Mouse (Mus musculus) urinary bladder, postnatal 36 days (tissue): ENCODE data around the gene Zdhhc1.

Experiments used
- DNase-seq, 2 experiments: peaks; one replicate each; pipeline ENCODE4 v3.0.0; 2022; ENCODE audit warnings: low spot score in 2 of 2, mixed read lengths in 1 of 2

The Zdhhc1 gene

DNA sequence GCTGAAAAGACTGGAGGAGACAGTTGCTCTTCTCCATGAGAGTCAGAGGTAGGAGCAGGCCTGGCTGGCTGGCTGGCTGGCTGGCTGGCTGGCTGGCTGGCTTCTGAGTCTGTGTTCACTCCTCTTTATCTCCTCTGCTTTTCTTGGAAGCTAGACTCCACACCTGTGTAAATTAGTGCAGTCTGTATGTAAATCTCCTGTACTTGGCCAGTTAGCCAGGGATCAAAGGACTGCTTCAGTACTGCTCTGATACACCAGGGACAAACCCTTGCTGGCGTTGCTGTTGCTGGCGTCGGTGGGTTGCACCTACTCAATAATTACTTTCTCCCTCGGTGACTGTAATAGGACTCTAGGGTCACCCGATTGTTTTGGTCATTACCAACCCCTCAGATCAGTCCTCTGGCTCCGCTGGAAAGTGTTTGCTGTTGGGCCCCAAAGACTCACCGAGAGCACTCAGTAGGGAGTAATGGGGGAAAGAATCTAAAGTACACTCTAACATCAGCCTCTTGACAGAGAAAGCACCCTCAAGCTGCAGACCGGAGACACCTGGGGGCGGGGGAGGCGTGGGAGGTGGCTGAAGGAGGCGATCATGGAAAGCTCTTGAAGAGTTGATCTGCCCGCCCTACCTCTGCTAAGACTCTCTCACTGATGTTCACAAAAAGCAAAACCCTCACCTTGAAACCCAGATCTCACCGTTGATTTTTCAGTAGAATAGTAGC lies 35.5 kb downstream of the Zdhhc1 start:
- DNase-seq, result no peak

DNA sequence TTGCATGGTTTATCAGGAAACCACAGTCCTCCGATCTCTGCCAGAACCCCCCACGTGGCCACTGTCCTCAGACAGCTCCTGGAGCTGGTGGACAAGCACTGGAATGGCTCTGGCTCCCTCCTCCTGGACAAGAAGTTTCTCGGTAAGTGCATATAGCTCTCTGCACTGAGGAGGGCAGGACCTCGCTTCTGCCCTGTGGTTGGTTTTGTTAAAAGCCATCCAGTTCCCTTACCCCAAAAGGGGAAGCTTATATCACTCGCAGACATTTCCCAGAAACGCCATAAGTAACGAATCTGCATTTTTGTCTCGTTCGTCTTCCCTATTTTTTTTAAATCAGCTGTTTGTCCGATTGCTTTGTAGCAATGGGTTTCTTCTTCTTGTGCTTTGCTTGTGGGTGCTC lies 41.5 kb downstream of the Zdhhc1 start:
- no peak for DNase-seq

DNA sequence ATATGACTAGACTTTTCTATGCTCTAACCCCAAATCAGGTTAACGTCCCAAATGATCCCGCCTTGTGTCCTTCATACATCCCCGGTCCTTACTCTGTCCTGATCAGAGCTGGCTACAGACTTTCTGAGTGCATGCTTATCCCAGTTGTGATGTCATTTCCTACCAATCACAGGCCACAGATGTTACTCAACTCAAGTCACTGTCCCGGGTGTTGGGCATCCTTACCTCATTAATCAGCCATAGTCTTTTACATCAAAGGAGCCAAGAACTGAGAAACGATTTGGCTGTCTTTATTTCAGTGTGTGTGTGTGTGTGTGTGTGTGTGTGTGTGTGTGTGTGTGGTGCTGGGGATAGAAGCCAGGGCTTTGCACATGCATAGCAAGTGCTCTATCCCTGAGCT lies 42.6 kb downstream of the Zdhhc1 start:
- DNase-seq, result no peak

DNA sequence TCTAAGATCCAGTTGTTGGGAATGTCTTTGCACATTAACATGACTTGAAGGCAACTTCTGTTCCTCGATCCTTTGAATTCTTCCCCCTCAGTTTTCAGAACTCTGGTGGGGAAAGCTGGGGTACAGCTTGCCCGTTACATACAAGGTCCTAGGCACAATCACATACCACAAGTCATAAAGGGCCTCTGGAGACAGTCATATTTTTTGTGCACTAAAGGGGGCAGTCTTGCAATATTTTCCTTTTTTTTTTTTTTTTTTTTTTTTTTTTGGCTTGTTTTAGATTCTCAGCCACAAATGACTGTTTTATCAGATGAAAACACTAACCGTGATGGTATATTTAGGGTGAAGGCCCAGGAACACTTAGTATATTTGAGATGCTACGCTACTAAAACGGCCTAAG lies 43.4 kb downstream of the Zdhhc1 start:
- no peak for DNase-seq

DNA sequence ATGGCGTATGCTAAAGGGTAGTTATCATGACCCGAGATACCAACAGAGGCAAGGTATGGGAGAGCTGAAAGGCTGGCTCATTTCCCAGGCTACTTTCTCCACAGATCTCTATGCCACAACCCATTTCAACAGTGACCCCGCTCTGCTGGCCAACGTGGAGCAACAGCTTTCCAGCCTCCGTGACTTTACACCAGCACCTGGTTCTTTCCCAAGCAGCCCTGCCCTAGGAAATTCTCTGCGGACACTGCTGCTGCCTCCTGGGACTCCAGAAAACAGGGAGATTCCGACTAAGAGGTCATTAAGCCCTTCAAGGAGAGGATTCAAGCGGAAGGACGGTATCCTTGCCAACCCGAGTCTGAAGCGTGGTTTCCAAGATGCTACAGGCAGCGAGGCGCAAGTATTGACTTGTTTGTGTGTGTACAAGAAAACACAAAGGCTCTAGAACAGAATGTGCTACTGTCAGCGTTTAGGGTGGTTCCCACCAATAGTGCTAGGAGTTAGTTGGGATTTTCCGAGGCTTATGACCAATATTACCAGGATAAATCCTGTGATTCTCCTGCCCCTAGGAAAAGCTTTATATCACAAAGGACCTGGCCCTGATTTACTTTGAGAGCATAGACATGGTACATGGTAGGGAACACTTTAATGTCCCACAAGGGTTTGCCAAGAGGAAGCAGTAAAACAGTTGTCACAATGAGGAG lies 44.6 kb downstream of the Zdhhc1 start:
- DNase-seq, result no peak

- no peak for DNase-seq
Measured at GRCm38 (mm10) chr8:105450977-105451376, 45.7 kb downstream of the Zdhhc1 start.

DNA sequence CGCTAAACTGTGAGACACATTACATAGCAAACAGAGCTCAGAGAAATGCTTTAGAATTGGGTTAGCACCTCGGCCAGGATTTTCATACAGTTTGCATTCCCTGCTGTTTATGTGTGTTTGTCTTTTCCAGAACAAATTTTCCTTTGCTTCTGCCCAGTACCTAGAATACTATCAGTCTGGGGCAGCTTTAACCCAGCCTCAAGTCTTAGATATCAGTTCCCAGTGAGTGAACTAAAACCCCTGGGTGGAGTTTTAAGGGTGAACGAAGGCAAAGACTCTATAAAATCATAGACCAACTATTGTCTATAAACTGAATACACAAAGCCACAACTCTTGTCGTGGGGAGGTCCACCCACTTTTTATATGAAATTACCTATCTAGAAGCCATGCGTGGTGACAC lies 48.1 kb downstream of the Zdhhc1 start:
- DNase-seq, result no peak

DNA sequence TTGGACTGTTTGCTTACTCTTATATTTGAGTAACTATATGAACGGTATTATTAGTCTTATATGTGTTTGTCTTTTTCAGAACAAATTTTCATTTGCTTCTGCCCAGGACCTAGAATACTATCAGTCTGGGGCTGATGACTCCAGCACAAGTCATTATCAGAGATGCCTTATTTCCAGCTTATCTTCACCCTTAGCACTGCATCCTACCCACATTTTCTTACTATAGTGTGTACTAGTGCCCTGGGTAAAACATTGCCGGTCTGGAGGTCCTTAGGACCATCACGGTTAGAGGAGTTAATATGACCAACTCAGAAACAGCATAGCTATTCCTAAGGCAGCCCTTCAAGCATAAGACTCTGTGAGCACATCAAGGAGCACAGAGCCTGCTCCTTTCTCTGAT lies 48.5 kb downstream of the Zdhhc1 start:
- no peak for DNase-seq

GRCm38 (mm10) chr8:105446127-105446552 lies 50.6 kb downstream of the Zdhhc1 start:
- no peak for DNase-seq

- DNase-seq, result no peak
Measured at GRCm38 (mm10) chr8:105445296-105446126, 51.2 kb downstream of the Zdhhc1 start.

DNA sequence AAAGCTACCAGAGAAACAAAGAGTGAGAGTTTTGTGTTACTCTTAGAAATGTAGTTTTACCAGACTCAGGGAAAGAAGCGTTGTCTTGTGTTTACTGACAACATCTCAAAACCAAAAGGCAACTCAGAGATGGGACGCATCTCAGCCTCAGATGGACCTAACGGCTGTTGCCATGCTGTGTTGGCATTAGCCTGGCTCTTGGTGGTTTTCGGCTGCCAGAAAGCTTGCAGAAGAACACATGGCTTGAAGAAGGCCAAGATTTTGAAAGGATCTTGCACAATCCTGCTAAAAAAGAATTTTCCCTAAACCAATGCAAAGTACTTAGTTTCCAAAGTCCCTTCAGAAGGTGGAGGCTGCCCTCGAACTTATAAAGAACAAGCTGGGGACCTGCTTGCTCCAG lies 54.0 kb downstream of the Zdhhc1 start:
- no peak for DNase-seq

- DNase-seq, result peak in 1 of 2 experiments; percentile 39
Measured at GRCm38 (mm10) chr8:105441433-105441832, 55.3 kb downstream of the Zdhhc1 start.

DNA sequence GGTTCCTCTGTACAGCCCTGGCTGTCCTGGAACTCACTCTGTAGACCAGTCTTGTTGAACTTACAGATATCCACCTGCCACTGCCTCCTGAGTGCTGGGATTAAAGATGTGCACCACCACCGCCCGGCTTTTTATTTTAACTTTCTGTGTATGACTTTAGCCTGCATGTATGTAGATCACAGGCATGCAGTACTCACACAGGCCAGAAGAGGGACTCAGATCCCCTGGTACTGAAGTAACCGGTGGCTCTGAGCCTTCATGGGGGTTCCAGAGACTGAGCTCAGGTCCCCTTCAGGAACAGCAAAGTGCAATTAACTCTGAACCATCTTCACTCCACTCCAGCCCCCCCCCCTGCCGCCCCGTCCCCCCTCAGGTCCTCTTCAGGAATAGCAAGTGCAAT lies 57.8 kb downstream of the Zdhhc1 start:
- no peak for DNase-seq

GRCm38 (mm10) chr8:105437078-105437748 lies 59.5 kb downstream of the Zdhhc1 start:
- DNase-seq, result no peak

DNA sequence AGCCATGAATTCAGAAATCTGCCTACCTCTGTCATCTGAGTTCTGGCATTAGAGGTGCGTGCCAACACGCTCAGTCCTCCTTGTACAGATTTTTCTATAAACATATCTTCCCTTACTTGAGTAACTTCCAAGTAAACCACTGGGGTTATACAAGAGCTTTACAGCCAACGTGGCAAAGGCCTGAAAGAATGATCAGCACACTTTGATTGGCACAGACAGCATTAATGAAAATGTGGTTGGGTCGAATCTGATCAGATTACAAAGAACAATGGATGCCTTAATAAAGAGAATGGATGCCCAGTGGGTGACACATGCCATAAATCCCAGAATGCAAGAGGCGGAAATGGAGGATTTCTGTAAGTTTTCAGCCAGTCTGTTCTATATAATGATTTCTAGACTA lies 60.5 kb downstream of the Zdhhc1 start:
- no peak for DNase-seq

DNA sequence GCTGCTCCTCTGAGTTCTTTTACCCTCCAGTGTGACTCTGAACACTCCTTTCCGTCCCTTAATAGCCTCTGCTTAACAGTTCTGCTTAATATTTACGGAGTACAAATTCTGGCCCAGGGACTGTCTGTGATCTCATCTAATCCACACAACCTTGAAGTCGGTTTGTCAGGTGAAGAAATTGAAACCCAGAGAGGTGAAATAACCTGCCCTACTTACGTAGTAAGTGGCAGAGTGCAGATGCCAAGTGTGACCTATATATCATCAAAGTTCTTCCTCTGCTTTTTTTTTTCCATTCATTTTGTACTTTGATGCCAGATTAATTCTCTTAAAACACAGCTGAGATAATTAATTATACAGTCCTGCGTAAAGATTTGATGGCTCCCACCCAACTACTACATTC lies 62.6 kb downstream of the Zdhhc1 start:
- DNase-seq, result no peak

DNA sequence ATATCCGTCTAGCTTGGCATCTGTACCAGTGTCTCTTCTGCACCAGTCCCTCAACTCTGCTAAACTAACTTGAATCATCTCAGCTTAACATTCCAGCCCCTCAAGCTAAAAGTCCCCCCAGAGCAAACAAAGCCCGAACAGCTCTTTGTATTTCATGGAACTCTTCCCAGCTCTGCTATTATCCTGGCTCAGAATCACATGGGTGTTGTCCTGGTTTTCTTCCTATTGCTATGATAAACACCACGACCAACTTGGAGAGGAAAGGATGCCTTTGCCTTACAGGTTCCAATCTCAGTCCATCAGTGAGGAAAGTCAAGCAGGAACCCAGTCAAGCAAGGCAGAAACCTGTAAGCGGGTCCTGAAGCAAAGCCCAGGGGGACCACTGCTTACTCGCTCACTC lies 63.2 kb downstream of the Zdhhc1 start:
- DNase-seq, result no peak

DNA sequence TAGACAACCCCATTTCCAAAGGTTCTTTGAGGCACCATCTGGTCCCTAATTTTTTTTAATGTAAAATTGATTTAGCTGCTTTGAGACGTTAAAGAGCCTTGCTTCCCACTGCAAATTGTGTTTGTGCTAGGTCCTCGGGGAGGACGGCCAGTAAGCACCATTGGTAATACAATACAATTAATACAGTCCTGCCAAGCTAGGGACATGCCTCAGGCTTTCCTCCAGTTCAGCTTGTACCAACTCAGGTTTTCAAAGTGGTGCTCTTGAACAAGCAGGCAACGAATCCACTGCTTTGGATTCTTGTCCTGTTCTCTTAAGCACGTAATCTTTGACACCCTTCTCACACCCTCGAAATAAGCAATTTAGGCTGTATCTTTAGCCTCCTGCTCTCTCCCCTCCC lies 63.7 kb downstream of the Zdhhc1 start:
- DNase-seq, result no peak

DNA sequence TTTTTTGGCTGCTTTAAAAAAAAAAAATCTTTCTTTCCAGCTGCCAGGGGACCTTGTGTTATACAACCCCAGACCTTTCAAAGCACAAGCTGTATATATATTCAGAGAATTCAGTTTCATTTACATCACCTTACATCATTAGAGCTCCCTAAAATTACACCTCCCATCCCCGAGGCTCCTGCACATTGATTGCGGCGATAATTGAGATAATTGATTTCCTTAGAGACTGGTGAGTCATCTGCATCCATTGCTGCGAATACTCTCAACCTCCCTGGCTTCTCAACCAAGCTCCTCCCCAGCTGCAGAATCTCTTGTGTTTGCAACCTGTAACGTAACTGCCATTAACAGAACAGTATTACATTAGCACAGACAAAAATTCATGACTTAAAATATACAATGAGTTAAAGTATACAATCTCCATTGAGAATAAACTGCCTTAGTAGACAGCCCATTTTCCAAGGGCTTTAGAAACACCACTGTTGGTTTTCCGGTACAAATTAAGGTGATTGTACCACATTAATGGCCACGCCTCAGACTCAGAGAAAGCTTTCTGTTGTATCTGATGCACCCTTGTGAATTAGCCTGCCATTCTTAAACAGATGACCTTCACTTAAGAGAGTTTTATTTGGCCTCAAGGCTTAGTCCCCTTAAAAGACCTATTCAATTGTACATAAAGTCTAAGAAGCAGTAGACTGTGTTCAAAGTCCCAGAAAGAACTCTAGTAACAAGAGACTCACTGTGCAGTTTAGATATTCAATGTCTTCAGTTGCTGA lies 64.8 kb downstream of the Zdhhc1 start:
- no peak for DNase-seq

DNA sequence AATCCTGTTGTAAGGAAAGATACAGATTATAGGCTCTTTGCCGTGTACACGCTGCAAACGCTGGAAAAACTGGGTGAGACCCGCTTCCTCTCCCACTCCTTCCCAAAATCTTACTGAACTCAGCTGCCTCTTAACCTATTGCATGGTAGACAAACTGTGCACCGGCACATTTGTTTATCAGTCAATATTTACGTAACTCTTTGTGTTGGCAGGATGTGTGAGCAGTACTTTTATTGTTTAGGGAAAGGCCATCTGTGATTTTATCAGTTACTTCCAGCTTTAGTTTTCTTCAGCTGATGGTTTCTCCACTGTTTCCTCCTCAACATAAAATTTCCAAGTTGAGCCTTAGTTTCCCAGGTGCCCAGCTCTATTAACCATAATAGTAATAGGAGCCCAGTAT lies 69.8 kb downstream of the Zdhhc1 start:
- no peak for DNase-seq
